Mouse (Mus musculus) intestine, embryonic 15.5 days (tissue): ENCODE results near the gene Zdhhc21. TPM values are rescaled to one million over a fixed set of nuclear protein-coding genes. Genes with fewer than 3 reads are reported as not detected.

Experiments
- polyA plus RNA-seq: library from polyadenylated mRNA; unstranded; fragments of >200 nt; fragmentation: Nextera tagmentation; extraction: Ambion mirVana; gene quantifications from 2 replicates; pipeline ENCODE4 v1.2.1, GENCODE M21; 2015

Gene Zdhhc21
- polyA plus RNA-seq, 1 experiment from 2014 or later: 17.7 TPM

Other genes with a start within 250 kb of the Zdhhc21 start
- gene Nfib, start 154.2 kb downstream of the Zdhhc21 start, polyA plus RNA-seq: 41.1 and 41.4 TPM in 2 replicates
- gene Cer1, start 25.2 kb upstream of the Zdhhc21 start, polyA plus RNA-seq: 0.21 TPM in 1 of 2 replicates, not detected in the other
- 6.4 and 6.6 TPM in 2 replicates for gene Frem1, start 192.4 kb upstream of the Zdhhc21 start, polyA plus RNA-seq